Mouse (Mus musculus) adrenal gland, adult 2 months (tissue): ENCODE data around the gene Hsd3b1. TPM values are rescaled to one million over a fixed set of nuclear protein-coding genes. Genes with fewer than 3 reads are reported as not detected.

Source experiments
- polyA plus RNA-seq: library from polyadenylated mRNA; depleted of rRNA; stranded (reverse); fragments of >200 nt; gene quantifications from 2 replicates; pipeline ENCODE4 v1.2.3, GENCODE M21; 2012; rRNA removed
- total RNA-seq, 2 experiments: library from RNA; stranded (reverse); gene quantifications; 2 replicates each; pipeline ENCODE4 v1.2.3; 2021

Gene Hsd3b1
- total and polyA plus RNA-seq, 3 experiments, result 3,465 to 13,319 (median 12,384) TPM

Other genes starting within 250 kb of the Hsd3b1 start
- not detected for gene Hsd3b5, start 229.5 kb downstream of the Hsd3b1 start, total RNA-seq
- not detected in 2 replicates for gene Hsd3b5, start 229.5 kb downstream of the Hsd3b1 start, polyA plus RNA-seq
- under 1 TPM in 1 of 2 experiments, not detected in 1; 0.14 TPM for gene Hsd3b2, start 135.3 kb downstream of the Hsd3b1 start, total RNA-seq
- gene Hsd3b2, start 135.3 kb downstream of the Hsd3b1 start, polyA plus RNA-seq, result not detected in 2 replicates
- under 1 TPM in 1 of 2 experiments, not detected in 1; 0.29 TPM for gene Hsd3b3, start 96.7 kb downstream of the Hsd3b1 start, total RNA-seq
- gene Hsd3b3, start 96.7 kb downstream of the Hsd3b1 start, polyA plus RNA-seq, result 0.35 TPM in 1 of 2 replicates, not detected in the other
- gene Hsd3b6, start 45.4 kb downstream of the Hsd3b1 start, total RNA-seq, result 100 to 1,000 TPM in 1 of 2 experiments, 10 to 100 TPM in 1; 75.9 to 236 TPM
- 25.3 and 27.1 TPM in 2 replicates for gene Hsd3b6, start 45.4 kb downstream of the Hsd3b1 start, polyA plus RNA-seq
- gene Hao2, start 33.4 kb upstream of the Hsd3b1 start, total RNA-seq, result 100 to 1,000 TPM; 211 to 479 TPM
- gene Hao2, start 33.4 kb upstream of the Hsd3b1 start, polyA plus RNA-seq, result 8.8 and 10.9 TPM in 2 replicates